Mouse (Mus musculus): ENCODE results near the gene Nt5c1a. TPM values are rescaled to one million over a fixed set of nuclear protein-coding genes. Genes with fewer than 3 reads are reported as not detected.

Gene Nt5c1a
- total RNA-seq, 2 experiments from 2014 or later = 15.7 to 16.3 TPM

GRCm38 (mm10) chr4:123210996-123211395 lies 9.7 kb downstream of the Nt5c1a start:
- no peak for DNase-seq (ENCODE audit: extremely low spot score in 1 of 2, low spot score in 1 of 2)

- DNase-seq (ENCODE audit: extremely low spot score in 1 of 2, low spot score in 1 of 2) = no peak
Observed at GRCm38 (mm10) chr4:123211453-123211852, 10.1 kb downstream of the Nt5c1a start.

GRCm38 (mm10) chr4:123212330-123212729 lies 11.0 kb downstream of the Nt5c1a start:
- no peak for DNase-seq (ENCODE audit: extremely low spot score in 1 of 2, low spot score in 1 of 2)

- no peak for DNase-seq (ENCODE audit: extremely low spot score in 1 of 2, low spot score in 1 of 2)
Observed at GRCm38 (mm10) chr4:123213975-123214374, 12.7 kb downstream of the Nt5c1a start.

- no peak for DNase-seq (ENCODE audit: extremely low spot score in 1 of 2, low spot score in 1 of 2)
Observed at GRCm38 (mm10) chr4:123215367-123215766, 14.1 kb downstream of the Nt5c1a start.

GRCm38 (mm10) chr4:123216782-123217181 lies 15.5 kb downstream of the Nt5c1a start:
- peak in 1 of 2 experiments; percentile 65 for DNase-seq (ENCODE audit: extremely low spot score in 1 of 2, low spot score in 1 of 2)

- peak; percentile 69 to 89 for DNase-seq (ENCODE audit: extremely low spot score in 1 of 2, low spot score in 1 of 2)
Observed at GRCm38 (mm10) chr4:123219720-123220357, 18.5 kb downstream of the Nt5c1a start.

GRCm38 (mm10) chr4:123220637-123221036 lies 19.3 kb downstream of the Nt5c1a start:
- DNase-seq (ENCODE audit: extremely low spot score in 1 of 2, low spot score in 1 of 2) = no peak

- no peak for DNase-seq (ENCODE audit: extremely low spot score in 1 of 2, low spot score in 1 of 2)
Observed at GRCm38 (mm10) chr4:123223309-123223708, 22.0 kb downstream of the Nt5c1a start.

GRCm38 (mm10) chr4:123225718-123226403 lies 24.6 kb downstream of the Nt5c1a start:
- no peak for DNase-seq (ENCODE audit: extremely low spot score in 1 of 2, low spot score in 1 of 2)

GRCm38 (mm10) chr4:123227707-123228106 lies 26.4 kb downstream of the Nt5c1a start:
- DNase-seq (ENCODE audit: extremely low spot score in 1 of 2, low spot score in 1 of 2) = no peak

- no peak for DNase-seq (ENCODE audit: extremely low spot score in 1 of 2, low spot score in 1 of 2)
Observed at GRCm38 (mm10) chr4:123228270-123228669, 27.0 kb downstream of the Nt5c1a start.

- no peak for DNase-seq (ENCODE audit: extremely low spot score in 1 of 2, low spot score in 1 of 2)
Observed at GRCm38 (mm10) chr4:123229166-123229565, 27.9 kb downstream of the Nt5c1a start.

- no peak for DNase-seq (ENCODE audit: extremely low spot score in 1 of 2, low spot score in 1 of 2)
Observed at GRCm38 (mm10) chr4:123232841-123233240, 31.5 kb downstream of the Nt5c1a start.

GRCm38 (mm10) chr4:123233492-123234084 lies 32.3 kb downstream of the Nt5c1a start, which contains the start of gene Heyl:
Gene Heyl, plus strand, starts transcription at chr4:123233556.
- DNase-seq (ENCODE audit: extremely low spot score in 1 of 2, low spot score in 1 of 2) = no peak

- no peak for DNase-seq (ENCODE audit: extremely low spot score in 1 of 2, low spot score in 1 of 2)
Observed at GRCm38 (mm10) chr4:123235835-123236430, 34.6 kb downstream of the Nt5c1a start.

- no peak for DNase-seq (ENCODE audit: extremely low spot score in 1 of 2, low spot score in 1 of 2)
Observed at GRCm38 (mm10) chr4:123236431-123237031, 35.2 kb downstream of the Nt5c1a start.

- no peak for DNase-seq (ENCODE audit: extremely low spot score in 1 of 2, low spot score in 1 of 2)
Observed at GRCm38 (mm10) chr4:123237386-123238266, 36.3 kb downstream of the Nt5c1a start.

- no peak for DNase-seq (ENCODE audit: extremely low spot score in 1 of 2, low spot score in 1 of 2)
Observed at GRCm38 (mm10) chr4:123239361-123240203, 38.3 kb downstream of the Nt5c1a start.
